Mouse (Mus musculus) CH12.LX (cell line): ENCODE measurements around the gene Sertad4.

ENCODE experiments used
- CTCF ChIP-seq, 2 experiments: IDR thresholded peaks in 1 of 2; conservative IDR thresholded peaks in 1 of 2; 2 replicates each; pipeline ENCODE4 v1.5.1; 2011 to 2012; ENCODE audit warnings: low read depth in 2 of 2, low read length in 2 of 2, improper control_type of control experiment in 1 of 2, inconsistent platforms in 1 of 2, mild to moderate bottlenecking in 1 of 2, moderate library complexity in 1 of 2
- ZMIZ1 ChIP-seq: IDR thresholded peaks from 2 replicates; pipeline ENCODE4 v1.6.1; 2012; ENCODE audit warnings: low read depth, mild to moderate bottlenecking, inconsistent platforms, low read length, improper control_type of control experiment

GRCm38 (mm10) chr1:192847254-192847653 is 8.3 kb downstream of the Sertad4 start:
- TF ChIP-seq ZMIZ1 (no peak), CTCF (conservative IDR thresholded peaks at IDR 0.05 in 1 of 2, IDR thresholded peaks at IDR 0.05 in 1 of 2; ENCODE audit: low read depth in 2 of 2, low read length in 2 of 2) (no peak)
